Mouse (Mus musculus) lung, adult 2 months (tissue): ENCODE measurements around the gene Nhsl1.

Experiments used
- CTCF ChIP-seq: fragments of 200-500 bp; IDR thresholded peaks from 2 replicates; pipeline ENCODE4 v1.5.1; 2011; ENCODE audit warnings: mild to moderate bottlenecking, low read length, control low read depth; ENCODE audit not compliant: insufficient read depth
- POLR2A ChIP-seq: fragments of 200-500 bp; IDR thresholded peaks from 2 replicates; pipeline ENCODE4 v1.6.1; 2011; ENCODE audit warnings: low read depth, mild to moderate bottlenecking, control low read depth, low read length, borderline replicate concordance; ENCODE audit errors: extremely low read depth

DNA sequence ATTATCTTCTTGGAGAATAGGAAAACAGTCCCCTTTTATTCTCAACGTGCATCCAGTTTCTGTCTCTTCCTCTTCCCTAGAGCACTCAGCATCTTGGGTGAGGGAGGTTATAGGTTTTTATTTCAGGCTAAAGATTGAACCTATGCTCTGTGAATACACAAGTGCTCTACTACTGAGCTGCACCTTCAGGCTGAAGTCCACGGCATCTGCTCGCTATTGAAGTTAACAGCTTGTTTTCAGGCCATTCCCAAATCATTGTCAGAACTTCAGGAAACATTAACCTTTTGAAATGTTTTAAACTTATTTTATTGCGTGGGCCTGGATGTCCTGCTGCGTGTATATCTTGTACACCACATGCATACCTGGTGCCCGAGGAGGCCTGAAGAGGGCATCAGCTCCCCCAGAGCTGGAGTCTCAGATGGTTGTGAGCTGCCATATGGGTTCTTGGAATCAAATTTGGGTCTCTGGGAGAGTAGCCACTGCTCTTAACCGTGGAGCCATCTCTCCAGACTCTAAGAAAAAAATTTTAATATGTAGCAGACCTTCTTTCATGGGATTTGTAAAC, 169.5 kb downstream of the Nhsl1 start:
- no peak for TF ChIP-seq POLR2A
- no peak for TF ChIP-seq CTCF
